Mouse (Mus musculus) forebrain, embryonic 11.5 days (tissue): ENCODE data around the gene Vps26c. TPM values are rescaled to one million over a fixed set of nuclear protein-coding genes. Genes with fewer than 3 reads are reported as not detected.
"Not testable (repeated sequence)": the region's sequence is repeated elsewhere in the genome, so short reads cannot be mapped to it uniquely, and the experiment has no call there.

ENCODE experiments used
- ATAC-seq: fragments of 200-750 bp; cut with Nextera tagmentation; replicated peaks from 2 replicates; pipeline ENCODE4 v1.8.0; 2017; ENCODE audit warnings: moderate TSS enrichment; ENCODE audit not compliant: low FRiP score
- DNase-seq: peaks from one replicate; pipeline ENCODE4 v3.0.0-alpha.2; 2017; ENCODE audit warnings: low spot score
- H3K27ac ChIP-seq: fragments of 300-500 bp; sonication (generic); 2 replicates; pipeline ENCODE4 v1.5.1; 2014; ENCODE audit warnings: low read depth, low read length
- H3K27me3 ChIP-seq: fragments of 300-500 bp; sonication (generic); 2 replicates; pipeline ENCODE4 v1.6.1; 2014; ENCODE audit warnings: mild to moderate bottlenecking, low read length, mixed read lengths; ENCODE audit not compliant: control insufficient read depth, insufficient read depth
- H3K36me3 ChIP-seq: fragments of 300-500 bp; sonication (generic); 2 replicates; pipeline ENCODE4 v1.6.1; 2014; ENCODE audit warnings: mild to moderate bottlenecking, low read length, moderate library complexity, mixed read lengths; ENCODE audit not compliant: control insufficient read depth, insufficient read depth
- H3K4me1 ChIP-seq: fragments of 300-500 bp; sonication (generic); replicated peaks from 2 replicates; pipeline ENCODE4 v1.6.1; 2014; ENCODE audit warnings: low read length, mixed read lengths; ENCODE audit not compliant: control insufficient read depth, insufficient read depth
- H3K4me2 ChIP-seq: fragments of 300-500 bp; sonication (generic); 2 replicates; pipeline ENCODE4 v1.6.1; 2014; ENCODE audit warnings: low read depth, mild to moderate bottlenecking, low read length, moderate library complexity, mixed read lengths; ENCODE audit not compliant: severe bottlenecking
- H3K4me3 ChIP-seq: fragments of 300-500 bp; sonication (generic); 2 replicates; pipeline ENCODE4 v1.5.1; 2014; ENCODE audit warnings: low read depth, low read length
- H3K9ac ChIP-seq: fragments of 300-500 bp; sonication (generic); 2 replicates; pipeline ENCODE4 v1.6.1; 2014; ENCODE audit warnings: low read length
- H3K9me3 ChIP-seq: fragments of 300-500 bp; sonication (generic); 2 replicates; pipeline ENCODE4 v1.6.1; 2016; ENCODE audit warnings: low read length, mixed read lengths; ENCODE audit not compliant: control insufficient read depth
- WGBS: fragments of 180-500 bp; shearing (Covaris S2); extraction: QIAGEN DNeasy Blood & Tissue Kit; methylation state at CpG from one replicate; pipeline ENCODE4 v1.1.7; 2014; 5-methylcytosine and 5-hydroxymethylcytosine counted together
- polyA plus RNA-seq: library from polyadenylated mRNA; unstranded; fragments of >200 nt; fragmentation: Nextera tagmentation; extraction: Ambion mirVana; gene quantifications from 2 replicates; pipeline ENCODE4 v1.2.1, GENCODE M21; 2014

The Vps26c gene
- polyA plus RNA-seq, 1 experiment from 2014 or later, result 51.3 TPM

DNA sequence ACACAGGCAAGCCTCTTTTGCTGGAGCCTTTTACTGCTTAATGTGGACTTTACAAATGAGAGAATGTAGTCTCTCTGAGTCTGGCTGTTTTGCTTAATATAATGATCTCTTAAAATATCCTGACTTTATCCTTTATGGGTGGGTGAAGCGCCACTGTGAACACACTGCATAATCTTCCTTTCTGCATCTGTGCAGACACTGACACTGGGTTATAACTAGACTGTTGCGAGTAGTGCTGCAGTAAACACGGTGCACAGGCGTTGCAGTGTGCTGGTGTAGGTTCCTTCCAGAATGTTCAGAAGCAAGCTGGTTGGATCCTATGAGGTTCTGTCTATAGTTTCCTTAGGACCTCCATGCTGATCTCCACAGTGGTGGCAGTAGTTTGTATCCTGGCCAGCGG, 37.3 kb downstream of the Vps26c start:
- H3K4me2 ChIP-seq, result no peak overlapping the region
- H3K27ac ChIP-seq, result no peak overlapping the region
- H3K27me3 ChIP-seq, result no peaks in the 10 kb centered on the region
- 93% methylated on average over 5 of the region's 5 CpGs for WGBS
- ATAC-seq (no peak), DNase-seq (no peak)
- H3K9me3 ChIP-seq, result no peaks in the 10 kb centered on the region
- H3K9ac ChIP-seq, result no peak overlapping the region
- no peaks in the 10 kb centered on the region for H3K4me1 ChIP-seq
- H3K4me3 ChIP-seq, result no peak overlapping the region
- no peaks in the 10 kb centered on the region for H3K36me3 ChIP-seq

DNA sequence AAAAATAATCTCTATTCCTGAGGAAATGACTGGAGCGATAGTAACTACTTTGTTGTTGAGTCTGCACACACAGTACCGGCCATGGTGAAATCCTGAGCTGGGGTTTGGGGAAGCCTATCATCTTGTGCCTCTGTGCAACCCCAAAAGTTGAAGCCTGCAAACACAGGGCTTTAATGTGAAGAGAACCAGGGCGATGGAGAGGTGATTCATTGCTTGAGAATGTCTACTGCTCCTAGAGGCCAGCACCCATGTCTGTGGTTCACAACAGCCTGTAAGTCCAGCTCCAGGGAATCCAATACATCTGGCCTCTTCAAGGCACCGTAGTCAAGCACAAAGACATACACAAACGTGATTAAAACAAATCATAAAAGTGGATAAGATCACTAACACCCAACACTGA, 39.3 kb downstream of the Vps26c start:
- Histone ChIP-seq H3K27ac (no peak overlapping the region), H3K36me3 (no peaks in the 10 kb centered on the region), H3K4me1 (no peaks in the 10 kb centered on the region), H3K27me3 (no peaks in the 10 kb centered on the region), H3K9ac (no peak overlapping the region), H3K4me3 (no peak overlapping the region), H3K9me3 (no peaks in the 10 kb centered on the region), H3K4me2 (no peak overlapping the region)
- WGBS, result 88% methylated on average over 5 of the region's 5 CpGs
- DNase-seq (no peak), ATAC-seq (no peak)

DNA sequence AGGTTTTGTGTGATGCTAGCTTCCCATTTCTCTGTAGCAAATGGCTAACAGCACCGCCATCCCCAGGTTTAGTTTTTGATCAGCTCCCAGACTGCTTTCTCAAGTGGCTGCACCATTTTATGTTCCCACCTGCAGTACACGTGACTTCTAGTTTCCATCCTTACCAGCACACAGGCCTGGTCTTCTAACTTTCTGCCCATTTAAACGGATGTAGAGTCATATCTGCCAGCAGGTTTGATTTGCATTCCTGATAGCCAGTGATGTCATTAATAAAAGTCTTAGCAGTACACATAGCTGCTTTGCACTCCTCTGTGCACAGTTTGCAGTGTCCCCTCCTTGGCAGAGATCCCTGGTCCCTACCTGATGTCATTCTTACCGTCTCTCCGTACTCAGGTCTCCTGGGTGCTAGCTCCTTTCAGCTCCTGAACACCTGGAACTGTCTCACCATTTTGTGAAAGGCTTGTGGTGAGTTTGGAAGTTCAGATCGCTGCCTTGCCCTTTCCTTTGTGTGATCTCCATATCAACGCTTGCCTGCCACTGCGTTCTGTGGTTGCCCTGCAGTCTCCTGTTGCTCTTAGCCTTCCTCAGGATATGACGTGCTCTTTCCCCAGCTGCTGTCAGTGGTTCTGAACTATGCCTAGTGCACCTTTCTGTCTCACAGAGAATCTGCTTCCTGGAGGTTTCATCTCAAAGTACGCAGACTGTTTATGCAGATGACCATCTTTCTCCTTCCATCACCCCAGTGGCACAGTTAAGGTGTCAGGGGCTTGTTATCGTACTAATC, 41.7 kb downstream of the Vps26c start:
- no peak overlapping the region for H3K27ac ChIP-seq
- WGBS, result 84% methylated on average over 11 of the region's 11 CpGs
- H3K4me1 ChIP-seq, result no peaks in the 10 kb centered on the region
- no peak overlapping the region for H3K4me2 ChIP-seq
- no peak overlapping the region for H3K9ac ChIP-seq
- no peaks in the 10 kb centered on the region for H3K9me3 ChIP-seq
- no peaks in the 10 kb centered on the region for H3K36me3 ChIP-seq
- DNase-seq (no peak), ATAC-seq (no peak)
- no peak overlapping the region for H3K4me3 ChIP-seq
- no peaks in the 10 kb centered on the region for H3K27me3 ChIP-seq

DNA sequence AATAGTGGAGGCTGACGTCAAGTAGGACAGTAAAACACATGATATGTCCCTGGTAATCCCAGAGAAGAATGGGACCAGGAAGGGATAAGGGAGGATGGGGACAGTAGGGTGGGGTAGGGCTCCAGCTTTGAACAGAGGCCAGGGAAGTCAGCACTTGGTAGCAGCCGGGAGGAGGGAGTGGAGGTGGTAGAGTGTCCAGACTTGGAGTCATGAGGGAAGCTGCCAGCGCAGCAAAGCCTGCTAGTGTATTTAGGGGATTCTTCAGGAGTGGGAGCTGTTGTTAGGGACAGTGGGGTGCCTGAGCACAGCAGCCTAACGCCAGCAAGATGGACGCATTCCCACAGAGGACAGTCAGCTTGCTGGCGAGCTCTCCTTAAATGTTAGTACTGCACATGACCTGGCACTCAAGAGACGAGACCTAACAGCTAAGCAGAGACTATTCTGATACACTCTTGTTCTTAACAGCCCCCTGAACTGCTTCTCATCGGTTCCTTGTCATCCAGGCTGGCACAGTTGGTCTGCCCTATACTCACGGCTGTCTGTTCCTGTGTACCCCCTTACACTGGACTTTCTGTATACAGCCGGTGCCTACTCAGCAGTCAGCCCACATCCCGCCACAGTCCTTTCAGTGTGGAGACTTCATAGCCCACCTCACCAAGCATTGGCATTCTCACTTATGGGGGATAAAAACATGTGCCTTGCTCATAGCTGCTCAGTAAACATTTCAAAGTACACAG, 53.4 kb downstream of the Vps26c start:
- WGBS, result 83% methylated on average over 11 of the region's 11 CpGs
- H3K4me3 ChIP-seq, result no peak overlapping the region
- H3K4me1 ChIP-seq, result no peaks in the 10 kb centered on the region
- ATAC-seq (no peak), DNase-seq (no peak)
- peaks cover 5% of the 10 kb centered on the region; the same call in 1 of the 2 replicates for H3K36me3 ChIP-seq
- no peak overlapping the region; the same call in 1 of the 2 replicates for H3K27ac ChIP-seq
- no peaks in the 10 kb centered on the region for H3K27me3 ChIP-seq
- H3K4me2 ChIP-seq, result no peak overlapping the region
- H3K9me3 ChIP-seq, result no peaks in the 10 kb centered on the region
- H3K9ac ChIP-seq, result 0 out of 2 replicates have a peak overlapping the region, but pooled peaks have one; percentile 2

DNA sequence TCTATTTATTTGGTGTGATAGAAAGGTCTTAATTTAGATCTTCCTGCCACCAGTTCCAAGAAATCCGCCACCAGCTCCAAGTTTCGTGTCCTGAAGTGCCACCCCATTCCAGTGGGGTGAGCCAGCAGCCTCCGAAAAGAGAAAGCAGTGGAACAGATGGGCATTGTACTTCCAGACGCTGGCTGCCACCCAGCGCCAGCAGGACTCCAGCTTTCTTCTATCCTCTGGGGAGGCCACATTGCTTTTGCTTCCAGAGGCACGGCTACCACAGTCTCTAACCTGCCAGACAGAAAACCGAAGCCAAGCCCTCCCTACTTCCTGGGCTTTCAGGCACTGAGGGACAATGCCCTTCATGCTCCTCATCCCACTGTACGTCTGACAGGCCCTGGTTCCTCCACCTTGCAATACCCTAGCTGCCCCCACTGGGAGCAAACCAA, 54.1 kb downstream of the Vps26c start:
- no peak for DNase-seq
- Histone ChIP-seq H3K9me3 (no peaks in the 10 kb centered on the region), H3K4me1 (no peaks in the 10 kb centered on the region), H3K27ac (peak overlapping the region; percentile 25; the same call in 1 of the 2 replicates), H3K27me3 (no peaks in the 10 kb centered on the region), H3K4me3 (no peak overlapping the region), H3K4me2 (no peak overlapping the region), H3K9ac (0 out of 2 replicates have a peak overlapping the region, but pooled peaks have one; percentile 2), H3K36me3 (peaks cover 12% of the 10 kb centered on the region)
- no peak for ATAC-seq
- 66% methylated on average over 8 of the region's 8 CpGs for WGBS

DNA sequence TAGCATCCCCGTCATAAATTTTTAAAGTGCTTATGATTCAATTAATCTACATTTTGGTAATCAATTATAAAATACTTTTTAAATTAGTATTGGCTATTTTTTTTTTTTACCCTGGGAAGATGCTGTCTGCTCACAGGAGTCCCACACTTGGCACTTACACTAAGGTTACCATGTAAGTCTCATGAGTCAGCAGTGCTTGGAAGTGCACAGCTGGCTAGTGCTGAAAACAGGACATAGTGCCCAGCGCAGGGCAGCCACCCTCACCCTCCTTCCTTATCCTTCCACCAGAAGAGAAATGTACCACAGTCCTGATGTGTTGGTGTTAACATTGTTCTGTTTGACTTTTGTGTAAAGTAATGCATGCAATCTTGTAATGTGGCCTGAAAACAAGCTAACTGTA, 58.2 kb downstream of the Vps26c start:
- Histone ChIP-seq H3K27ac (no peak overlapping the region), H3K9ac (no peak overlapping the region), H3K4me3 (no peak overlapping the region), H3K9me3 (no peaks in the 10 kb centered on the region), H3K36me3 (peaks cover 21% of the 10 kb centered on the region), H3K27me3 (no peaks in the 10 kb centered on the region), H3K4me2 (no peak overlapping the region), H3K4me1 (no peaks in the 10 kb centered on the region)
- ATAC-seq, result no peak
- WGBS, result 95% methylated on average over 2 of the region's 2 CpGs
- DNase-seq, result no peak

DNA sequence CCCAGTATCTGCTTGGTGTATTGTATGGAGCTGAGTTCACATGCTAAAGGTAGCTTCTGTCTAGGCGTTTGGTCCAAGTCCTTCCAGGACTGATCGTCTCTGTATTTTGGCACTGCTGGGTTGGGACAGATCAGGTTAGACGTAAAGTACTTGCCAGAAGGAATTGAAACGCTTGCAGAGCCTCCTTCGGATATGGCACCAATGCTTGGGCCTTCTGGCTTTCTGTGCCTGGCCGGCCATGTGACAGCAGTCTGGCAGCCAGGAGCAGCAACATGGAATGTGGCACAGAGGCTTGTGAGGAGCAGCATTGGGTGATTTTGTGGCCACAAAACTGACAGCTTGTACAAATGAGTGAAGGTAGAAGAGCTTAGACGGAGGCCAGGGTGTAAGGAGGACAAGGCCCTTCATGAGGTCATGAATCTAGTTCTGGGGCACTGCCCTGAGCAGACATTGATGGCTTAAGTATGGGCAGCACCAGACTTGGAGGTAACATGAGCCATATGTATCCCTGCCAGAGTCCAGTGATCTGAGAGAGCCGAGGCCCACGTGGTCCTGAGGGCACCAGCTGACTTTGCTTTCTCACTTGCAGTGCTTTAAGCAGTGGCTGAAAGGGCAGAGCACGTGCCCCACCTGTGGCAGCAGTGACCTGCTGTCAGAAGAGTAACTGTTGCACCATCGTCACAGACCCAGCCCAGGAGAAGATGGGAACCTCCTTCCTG, 59.1 kb downstream of the Vps26c start:
- no peak for DNase-seq
- H3K9me3 ChIP-seq, result no peaks in the 10 kb centered on the region
- no peak overlapping the region for H3K4me2 ChIP-seq
- H3K27me3 ChIP-seq, result no peaks in the 10 kb centered on the region
- 89% methylated on average over 11 of the region's 11 CpGs for WGBS
- H3K9ac ChIP-seq, result no peak overlapping the region
- no peak overlapping the region for H3K27ac ChIP-seq
- H3K4me1 ChIP-seq, result no peaks in the 10 kb centered on the region
- H3K4me3 ChIP-seq, result no peak overlapping the region
- no peak for ATAC-seq
- H3K36me3 ChIP-seq, result peaks cover 21% of the 10 kb centered on the region

DNA sequence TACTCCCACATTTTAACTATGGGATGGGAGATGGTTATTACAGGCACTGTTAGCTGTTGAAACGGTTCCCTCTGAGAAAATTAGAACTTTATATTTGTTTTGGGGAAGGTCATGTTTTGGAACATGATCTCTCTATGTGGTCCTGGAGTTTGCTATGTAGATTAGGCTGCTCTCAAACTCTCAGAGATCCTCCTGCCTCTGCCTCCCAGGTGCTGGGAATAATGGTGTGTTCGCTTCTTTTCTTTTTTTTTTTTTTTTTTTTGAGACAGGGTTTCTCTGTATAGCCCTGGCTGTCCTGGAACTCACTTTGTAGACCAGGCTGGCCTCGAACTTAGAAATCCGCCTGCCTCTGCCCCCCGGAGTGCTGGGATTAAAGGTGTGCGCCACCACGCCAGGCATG, 60.3 kb downstream of the Vps26c start:
- not testable (repeated sequence) for ATAC-seq, H3K27me3 ChIP-seq, H3K4me3 ChIP-seq, H3K27ac ChIP-seq, DNase-seq, H3K4me1 ChIP-seq, H3K4me2 ChIP-seq, H3K9ac ChIP-seq, H3K9me3 ChIP-seq
- WGBS, result 94% methylated on average over 7 of the region's 7 CpGs
- H3K36me3 ChIP-seq, result peaks cover 30% of the 10 kb centered on the region
